Mouse (Mus musculus): ENCODE results near the gene Slc38a10. TPM values are rescaled to one million over a fixed set of nuclear protein-coding genes. Genes with fewer than 3 reads are reported as not detected.

Gene Slc38a10
- total and polyA plus RNA-seq, 2 experiments from 2014 or later = 65.9 to 139 TPM

DNA sequence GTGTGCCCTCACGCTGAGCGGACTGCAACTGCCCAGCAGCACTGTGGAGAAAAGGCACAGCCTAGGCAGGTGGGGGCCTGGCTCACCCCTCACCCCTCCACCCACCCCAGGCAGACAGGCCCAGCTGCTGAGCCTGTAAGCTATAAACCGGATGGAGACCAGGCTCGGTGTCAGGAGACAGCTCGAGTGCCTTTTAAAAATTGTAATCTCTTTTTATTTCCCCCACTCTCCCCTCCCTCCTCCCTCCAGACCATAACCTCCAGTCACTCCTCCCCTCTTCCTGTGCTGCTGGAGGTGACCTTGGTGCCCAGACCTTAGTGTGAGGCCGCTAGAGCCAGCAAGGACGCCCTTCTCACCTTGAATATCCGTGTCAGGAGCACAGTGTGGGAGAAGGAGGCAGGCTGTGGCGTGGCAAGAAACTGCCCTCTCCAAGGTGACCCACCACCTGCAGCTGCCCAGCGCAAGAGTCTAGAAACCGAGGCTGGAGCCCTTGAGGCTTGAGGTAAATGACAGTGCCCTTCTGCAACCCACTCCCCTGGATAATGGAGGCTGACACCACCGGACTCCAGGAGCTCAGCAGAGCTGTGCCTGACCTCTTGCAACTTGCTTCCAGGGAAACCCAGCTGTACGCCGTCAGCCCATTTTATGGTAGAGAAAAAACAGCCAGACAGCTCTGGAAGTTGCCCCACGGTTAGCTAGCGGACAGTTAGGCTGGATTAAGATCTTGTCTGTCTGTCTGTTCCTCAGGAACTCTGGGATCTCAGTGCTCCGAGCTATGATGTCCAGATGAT, 13.5 kb upstream of the Slc38a10 start:
- H3K27ac ChIP-seq (ENCODE audit: low read depth) = peak overlapping the region; percentile 99
- H3K9me3 ChIP-seq (replicated peaks; ENCODE audit: control insufficient read depth, low read length) = no peaks in the 10 kb centered on the region
- peak overlapping the region; percentile 78 for H3K9ac ChIP-seq (replicated peaks; ENCODE audit: low read depth, low read length)
- ATAC-seq (ENCODE audit: insufficient read depth, low read depth) (peak; percentile 85), DNase-seq (ENCODE audit: low spot score) (peak; percentile 90)
- no peaks in the 10 kb centered on the region for H3K27me3 ChIP-seq (ENCODE audit: control insufficient read depth, insufficient read depth, low read length)
- H3K4me3 ChIP-seq (ENCODE audit: low read depth, low read length) = peak overlapping the region; percentile 37
- no peaks in the 10 kb centered on the region for H3K36me3 ChIP-seq (replicated peaks; ENCODE audit: control insufficient read depth, insufficient read depth, low read length)
- TF ChIP-seq EP300 (IDR thresholded peaks at IDR 0.05; ENCODE audit: low read depth) = peak; percentile 43; the same call in 1 of the 2 replicates
- TF ChIP-seq CTCF (IDR thresholded peaks at IDR 0.05; ENCODE audit: low read depth) = no peak
- H3K4me1 ChIP-seq (ENCODE audit: control insufficient read depth, insufficient read depth) = peaks cover 22% of the 10 kb centered on the region
- 29% methylated on average over 17 of the region's 17 CpGs for WGBS
- peak overlapping the region; percentile 58 for H3K4me2 ChIP-seq (ENCODE audit: low read depth, low read length)

DNA sequence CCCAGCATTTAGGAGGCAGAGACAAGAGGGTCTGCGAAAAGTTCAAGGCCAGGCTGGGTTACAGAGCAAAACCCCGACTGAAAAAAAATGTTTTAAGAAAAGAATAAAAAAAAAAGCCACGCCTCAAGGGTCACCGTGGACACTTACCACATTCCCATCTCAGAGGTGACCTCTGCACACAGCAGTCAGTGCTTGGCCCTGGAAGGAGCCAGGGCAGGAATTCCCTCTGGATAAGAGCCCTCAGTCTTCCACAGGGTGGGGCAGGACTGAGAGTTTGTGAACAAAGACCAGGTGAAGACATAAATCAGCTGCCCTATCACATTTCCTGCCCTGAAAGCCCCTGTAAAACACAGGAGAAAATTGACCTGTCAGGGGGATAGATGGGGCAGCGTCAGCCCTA, 12.9 kb upstream of the Slc38a10 start:
- Histone ChIP-seq H3K4me2 (ENCODE audit: low read depth, low read length) (peak overlapping the region; percentile 58), H3K9me3 (replicated peaks; ENCODE audit: control insufficient read depth, low read length) (no peaks in the 10 kb centered on the region), H3K27ac (ENCODE audit: low read depth) (peak overlapping the region; percentile 99), H3K4me3 (ENCODE audit: low read depth, low read length) (peak overlapping the region; percentile 37), H3K36me3 (replicated peaks; ENCODE audit: control insufficient read depth, insufficient read depth, low read length) (no peaks in the 10 kb centered on the region), H3K4me1 (ENCODE audit: control insufficient read depth, insufficient read depth) (peaks cover 23% of the 10 kb centered on the region), H3K27me3 (ENCODE audit: control insufficient read depth, insufficient read depth, low read length) (no peaks in the 10 kb centered on the region), H3K9ac (replicated peaks; ENCODE audit: low read depth, low read length) (peak overlapping the region; percentile 52)
- ATAC-seq (ENCODE audit: insufficient read depth, low read depth) (no peak), DNase-seq (ENCODE audit: low spot score) (no peak)
- 55% methylated on average over 5 of the region's 5 CpGs for WGBS
- no peak for TF ChIP-seq CTCF (IDR thresholded peaks at IDR 0.05; ENCODE audit: low read depth)
- no peak for TF ChIP-seq EP300 (IDR thresholded peaks at IDR 0.05; ENCODE audit: low read depth)

DNA sequence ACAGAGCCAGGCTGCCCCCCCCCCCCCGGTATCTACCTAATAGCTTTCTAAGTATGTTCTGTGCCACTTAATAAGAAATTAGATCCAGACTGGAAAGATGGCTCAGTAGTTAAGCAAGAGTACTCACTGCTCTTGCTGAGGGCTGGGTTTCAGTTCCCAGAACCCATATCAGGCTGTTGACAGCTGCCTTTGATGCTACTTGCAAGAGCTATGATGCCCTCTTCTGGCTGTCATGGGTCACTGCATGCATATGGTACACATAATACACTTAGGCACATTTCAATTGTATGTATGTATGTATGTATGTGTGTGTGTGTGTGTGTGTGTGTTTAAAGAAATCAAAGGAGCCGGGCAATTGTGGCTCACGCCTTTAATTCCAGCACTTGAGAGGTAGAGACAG, 12.1 kb upstream of the Slc38a10 start:
- Histone ChIP-seq H3K4me1 (ENCODE audit: control insufficient read depth, insufficient read depth) (peaks cover 22% of the 10 kb centered on the region), H3K36me3 (replicated peaks; ENCODE audit: control insufficient read depth, insufficient read depth, low read length) (no peaks in the 10 kb centered on the region), H3K27ac (ENCODE audit: low read depth) (peak overlapping the region; percentile 99; the same call in 1 of the 2 replicates), H3K27me3 (ENCODE audit: control insufficient read depth, insufficient read depth, low read length) (no peaks in the 10 kb centered on the region), H3K4me3 (ENCODE audit: low read depth, low read length) (no peak overlapping the region), H3K9me3 (replicated peaks; ENCODE audit: control insufficient read depth, low read length) (no peaks in the 10 kb centered on the region), H3K9ac (replicated peaks; ENCODE audit: low read depth, low read length) (no peak overlapping the region), H3K4me2 (ENCODE audit: low read depth, low read length) (no peak overlapping the region)
- DNase-seq (ENCODE audit: low spot score) = no peak
- no peak for ATAC-seq (ENCODE audit: insufficient read depth, low read depth)
- WGBS = 94% methylated on average over 3 of the region's 3 CpGs
- TF ChIP-seq CTCF (IDR thresholded peaks at IDR 0.05; ENCODE audit: low read depth) (peak; percentile 38), EP300 (IDR thresholded peaks at IDR 0.05; ENCODE audit: low read depth) (no peak)

DNA sequence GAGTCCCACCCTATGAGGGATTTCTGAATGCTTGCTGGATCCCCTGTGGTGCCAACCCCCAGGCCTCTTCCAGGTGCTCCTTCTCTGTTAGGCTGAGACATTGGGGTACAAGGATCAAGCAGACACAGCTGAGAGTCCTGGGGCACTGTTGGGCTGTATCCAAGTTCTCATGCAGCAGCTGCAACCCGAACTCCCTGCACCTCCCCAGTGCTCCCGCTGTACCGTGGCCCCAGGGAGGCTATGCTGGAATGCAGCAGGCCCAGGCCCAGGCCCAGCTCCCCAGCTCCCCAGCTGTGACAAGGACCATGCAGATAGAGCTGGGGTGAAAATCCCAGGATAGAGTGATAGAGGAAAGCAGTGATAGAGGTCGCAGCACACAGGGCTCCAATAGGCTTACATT, 10.1 kb upstream of the Slc38a10 start:
- Histone ChIP-seq H3K4me2 (ENCODE audit: low read depth, low read length) (no peak overlapping the region), H3K4me3 (ENCODE audit: low read depth, low read length) (no peak overlapping the region), H3K27me3 (ENCODE audit: control insufficient read depth, insufficient read depth, low read length) (no peaks in the 10 kb centered on the region), H3K4me1 (ENCODE audit: control insufficient read depth, insufficient read depth) (peaks cover 22% of the 10 kb centered on the region), H3K27ac (ENCODE audit: low read depth) (peak overlapping the region; percentile 25; the same call in 1 of the 2 replicates), H3K9ac (replicated peaks; ENCODE audit: low read depth, low read length) (no peak overlapping the region), H3K36me3 (replicated peaks; ENCODE audit: control insufficient read depth, insufficient read depth, low read length) (no peaks in the 10 kb centered on the region), H3K9me3 (replicated peaks; ENCODE audit: control insufficient read depth, low read length) (no peaks in the 10 kb centered on the region)
- WGBS = 42% methylated on average over 4 of the region's 4 CpGs
- TF ChIP-seq CTCF (IDR thresholded peaks at IDR 0.05; ENCODE audit: low read depth) = no peak
- TF ChIP-seq EP300 (IDR thresholded peaks at IDR 0.05; ENCODE audit: low read depth) = no peak
- no peak for DNase-seq (ENCODE audit: low spot score)
- ATAC-seq (ENCODE audit: insufficient read depth, low read depth) = no peak

GRCm38 (mm10) chr11:120160478-120160877, 9.3 kb upstream of the Slc38a10 start:
- WGBS = 72% methylated on average over 4 of the region's 4 CpGs
- no peak overlapping the region for H3K9ac ChIP-seq (replicated peaks; ENCODE audit: low read depth, low read length)
- H3K36me3 ChIP-seq (replicated peaks; ENCODE audit: control insufficient read depth, insufficient read depth, low read length) = no peaks in the 10 kb centered on the region
- H3K27me3 ChIP-seq (ENCODE audit: control insufficient read depth, insufficient read depth, low read length) = no peaks in the 10 kb centered on the region
- no peak overlapping the region for H3K27ac ChIP-seq (ENCODE audit: low read depth)
- TF ChIP-seq EP300 (IDR thresholded peaks at IDR 0.05; ENCODE audit: low read depth) (no peak), CTCF (IDR thresholded peaks at IDR 0.05; ENCODE audit: low read depth) (peak; percentile 69)
- DNase-seq (ENCODE audit: low spot score) (no peak), ATAC-seq (ENCODE audit: insufficient read depth, low read depth) (no peak)
- H3K4me2 ChIP-seq (ENCODE audit: low read depth, low read length) = no peak overlapping the region
- H3K4me3 ChIP-seq (ENCODE audit: low read depth, low read length) = no peak overlapping the region
- H3K9me3 ChIP-seq (replicated peaks; ENCODE audit: control insufficient read depth, low read length) = no peaks in the 10 kb centered on the region
- H3K4me1 ChIP-seq (ENCODE audit: control insufficient read depth, insufficient read depth) = peaks cover 15% of the 10 kb centered on the region; the same call in 1 of the 2 replicates

Measured in heart, postnatal 0 days (tissue).